Mouse (Mus musculus): ENCODE measurements around the gene Ube2a. TPM values are rescaled to one million over a fixed set of nuclear protein-coding genes. Genes with fewer than 3 reads are reported as not detected.

The Ube2a gene
- 132 and 136 TPM in 2 replicates for polyA plus RNA-seq (2015; fragmentation: Nextera tagmentation; extraction: Ambion mirVana)

DNA sequence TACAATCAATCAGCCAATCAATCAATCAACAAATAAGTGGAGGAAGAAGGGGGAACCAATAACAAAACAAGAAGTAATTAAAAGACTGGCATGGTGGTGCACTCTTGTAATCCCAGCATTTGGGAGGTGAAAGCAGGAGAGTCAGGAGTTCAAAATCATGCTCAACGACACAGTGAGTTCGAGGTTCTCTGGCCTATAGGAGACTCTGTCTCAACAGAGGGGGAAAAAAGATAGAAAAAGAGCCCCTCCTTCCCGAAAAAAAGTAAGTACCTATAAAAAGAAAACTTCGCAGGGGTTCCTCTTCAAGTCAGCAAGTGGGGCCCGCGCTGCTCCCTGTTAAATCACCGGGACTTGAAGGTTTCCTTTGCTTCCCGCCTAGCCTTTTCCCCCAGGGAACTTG, at the start of gene Ube2a, which contains the start of gene C330007P06Rik:
TSS of gene Ube2a (plus strand) at position 136 of the 400 bp plus-strand sequence.
TSS of gene C330007P06Rik (minus strand) at position 347 of the 400 bp plus-strand sequence.

DNA sequence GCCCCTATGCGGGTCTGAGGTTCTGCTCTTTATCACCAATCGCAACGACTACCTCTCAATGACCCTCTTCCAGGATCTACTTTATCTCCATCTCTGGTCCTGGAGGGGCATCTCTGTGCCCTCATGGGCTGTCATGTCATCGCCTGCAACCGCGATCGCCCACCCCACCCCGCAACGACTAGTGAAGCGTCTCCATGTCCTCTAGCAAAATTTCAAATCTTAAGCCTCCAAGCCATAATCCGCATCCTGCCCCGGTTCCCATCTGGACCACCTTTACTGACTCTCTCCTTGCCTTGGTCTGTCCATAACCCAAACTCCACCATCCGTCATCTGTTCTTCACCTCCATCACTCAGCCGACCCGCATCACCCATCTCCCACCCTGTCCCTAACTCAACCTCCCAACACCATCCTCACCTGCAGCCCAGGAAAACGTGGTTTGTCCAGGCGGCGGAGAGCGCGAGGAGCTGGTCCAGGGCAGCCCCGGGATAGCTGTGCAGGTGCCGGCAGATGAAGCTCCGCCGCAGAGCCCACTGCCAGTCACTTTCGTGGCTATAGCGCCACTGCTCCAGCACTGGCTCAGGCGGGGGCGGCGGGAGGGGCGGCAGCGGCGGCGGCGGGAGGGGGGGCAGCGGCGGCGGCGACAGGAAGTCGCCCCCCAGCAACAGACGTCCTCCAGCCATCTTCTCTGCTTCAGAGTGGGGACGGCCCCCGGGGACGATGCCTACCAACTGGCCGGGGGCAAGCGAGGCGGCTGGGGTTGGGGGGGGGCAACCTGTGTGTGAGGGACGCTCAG, 28.8 kb downstream of the Ube2a start, which contains the start of gene Nkrf:
TSS of gene Nkrf (minus strand) at position 579 of the 794 bp plus-strand sequence.

Other genes with a start within 250 kb of the Ube2a start
- gene Akap17b, start 228.5 kb upstream of the Ube2a start, polyA plus RNA-seq (2015; fragmentation: Nextera tagmentation; extraction: Ambion mirVana) = 0.95 and 1.4 TPM in 2 replicates
- 1.2 and 1.5 TPM in 2 replicates for gene Slc25a43, start 130.2 kb upstream of the Ube2a start, polyA plus RNA-seq (2015; fragmentation: Nextera tagmentation; extraction: Ambion mirVana)
- gene Slc25a5, start 78.2 kb upstream of the Ube2a start, polyA plus RNA-seq (2015; fragmentation: Nextera tagmentation; extraction: Ambion mirVana) = 514 and 549 TPM in 2 replicates
- 15.2 and 17.7 TPM in 2 replicates for gene C330007P06Rik, start 211 bp downstream of the Ube2a start, polyA plus RNA-seq (2015; fragmentation: Nextera tagmentation; extraction: Ambion mirVana)
- gene Nkrf, start 29.0 kb downstream of the Ube2a start, polyA plus RNA-seq (2015; fragmentation: Nextera tagmentation; extraction: Ambion mirVana) = 1.5 and 1.8 TPM in 2 replicates
- gene Sept6, start 117.9 kb downstream of the Ube2a start, polyA plus RNA-seq (2015; fragmentation: Nextera tagmentation; extraction: Ambion mirVana) = 7.2 and 8.9 TPM in 2 replicates
- gene Sowahd, start 174.9 kb downstream of the Ube2a start, polyA plus RNA-seq (2015; fragmentation: Nextera tagmentation; extraction: Ambion mirVana) = 0.12 and 0.36 TPM in 2 replicates
- 658 and 701 TPM in 2 replicates for gene Rpl39, start 211.5 kb downstream of the Ube2a start, polyA plus RNA-seq (2015; fragmentation: Nextera tagmentation; extraction: Ambion mirVana)
- gene Upf3b, start 236.4 kb downstream of the Ube2a start, polyA plus RNA-seq (2015; fragmentation: Nextera tagmentation; extraction: Ambion mirVana) = 21.4 and 22.3 TPM in 2 replicates

Data from spleen, postnatal 0 days (tissue).